In genomic region chr7:112444985-112445367, GRCm38 (mm10) we compare ENCODE assay signal across 11 mouse cellular contexts. TPM values are rescaled to one million over a fixed set of nuclear protein-coding genes. Genes with fewer than 3 reads are reported as not detected.
A peak's percentile ranks its signal among the peaks of the same experiment; 100 is the strongest.
DNase-seq lines count a peak whose midpoint lies in the region; ATAC-seq and TF ChIP-seq lines count a peak whose summit lies in the region.
"Had no signal": no experiment of that assay in that cellular context is flagged by ENCODE, and none has a peak within 500 bp of the region (broad histone marks: within the 10 kb centered on the region; RNA-seq: fewer than 3 reads in every experiment).

No protein-coding gene starts in this region.

- H3K4me1 ChIP-seq in forebrain, embryonic 10.5 days, result peaks cover 41% of the 10 kb centered on the region
- peaks cover 12% of the 10 kb centered on the region for H3K4me1 ChIP-seq in forebrain, postnatal 0 days (ENCODE audit: insufficient read depth)
- peaks cover 4% of the 10 kb centered on the region; the same call in 1 of the 2 replicates for H3K4me1 ChIP-seq in liver, embryonic 15.5 days (replicated peaks)
- peaks cover 8% of the 10 kb centered on the region for H3K4me1 ChIP-seq in liver, embryonic 11.5 days (replicated peaks; ENCODE audit: control insufficient read depth, insufficient read depth, low read length)
- H3K4me1 ChIP-seq in intestine, embryonic 16.5 days (ENCODE audit: control insufficient read depth, insufficient read depth, low read length), result peaks cover 32% of the 10 kb centered on the region
- H3K4me1 ChIP-seq in neural tube, embryonic 15.5 days, result peaks cover 18% of the 10 kb centered on the region

- H3K9me3 ChIP-seq in forebrain, embryonic 10.5 days, result peaks cover 5% of the 10 kb centered on the region
- H3K9me3 ChIP-seq in forebrain, postnatal 0 days (ENCODE audit: low read length), result no peaks in the 10 kb centered on the region
- H3K9me3 ChIP-seq in liver, embryonic 15.5 days (replicated peaks), result no peaks in the 10 kb centered on the region
- H3K9me3 ChIP-seq in liver, embryonic 11.5 days (ENCODE audit: control insufficient read depth, low read length), result no peaks in the 10 kb centered on the region
- no peaks in the 10 kb centered on the region for H3K9me3 ChIP-seq in intestine, embryonic 16.5 days (ENCODE audit: control insufficient read depth, low read length)
- H3K9me3 ChIP-seq in neural tube, embryonic 15.5 days (replicated peaks), result no peaks in the 10 kb centered on the region

- TF ChIP-seq CTCF in forebrain, postnatal 0 days (IDR thresholded peaks at IDR 0.05; ENCODE audit: low read depth), result no peak

- H3K4me3 ChIP-seq in forebrain, embryonic 10.5 days, result no peak overlapping the region
- no peak overlapping the region for H3K4me3 ChIP-seq in forebrain, postnatal 0 days (ENCODE audit: low read depth, low read length)
- H3K4me3 ChIP-seq in liver, embryonic 15.5 days (replicated peaks), result no peak overlapping the region
- no peak overlapping the region for H3K4me3 ChIP-seq in liver, embryonic 11.5 days (ENCODE audit: low read depth, low read length)
- H3K4me3 ChIP-seq in intestine, embryonic 16.5 days (ENCODE audit: low read length), result no peak overlapping the region
- no peak overlapping the region for H3K4me3 ChIP-seq in neural tube, embryonic 15.5 days (replicated peaks)
- H3K4me3 ChIP-seq: erythroblast, embryonic 14.5 days had no signal

- no peak overlapping the region for H3K9ac ChIP-seq in forebrain, postnatal 0 days
- no peak overlapping the region for H3K9ac ChIP-seq in liver, embryonic 15.5 days
- H3K9ac ChIP-seq in liver, embryonic 11.5 days (ENCODE audit: low read depth, low read length), result no peak overlapping the region
- H3K9ac ChIP-seq in intestine, embryonic 16.5 days (ENCODE audit: low read depth, low read length), result peak overlapping the region; percentile 47; the same call in 1 of the 2 replicates
- H3K9ac ChIP-seq in neural tube, embryonic 15.5 days (replicated peaks), result no peak overlapping the region

- no peak for DNase-seq in forebrain, embryonic 10.5 days (ENCODE audit: extremely low spot score, low spot score)
- no peak for DNase-seq in forebrain, postnatal 0 days
- DNase-seq in liver, embryonic 11.5 days (ENCODE audit: low spot score), result no peak
- DNase-seq in frontal cortex, postnatal 10 days (ENCODE audit: low spot score in 2 of 2), result no peak
- DNase-seq in spleen, adult 12 weeks (ENCODE audit: low spot score), result no peak

- H3K36me3 ChIP-seq in forebrain, embryonic 10.5 days (replicated peaks), result no peaks in the 10 kb centered on the region
- H3K36me3 ChIP-seq in forebrain, postnatal 0 days (ENCODE audit: insufficient read depth), result no peaks in the 10 kb centered on the region
- no peaks in the 10 kb centered on the region for H3K36me3 ChIP-seq in liver, embryonic 15.5 days (replicated peaks)
- H3K36me3 ChIP-seq in liver, embryonic 11.5 days (ENCODE audit: control insufficient read depth, insufficient read depth, low read length), result no peaks in the 10 kb centered on the region; the same call in 1 of the 2 replicates
- H3K36me3 ChIP-seq in intestine, embryonic 16.5 days (ENCODE audit: control insufficient read depth, insufficient read depth, low read length), result no peaks in the 10 kb centered on the region
- no peaks in the 10 kb centered on the region for H3K36me3 ChIP-seq in neural tube, embryonic 15.5 days
- H3K36me3 ChIP-seq: G1E had no signal

- WGBS in forebrain, embryonic 10.5 days, result 62% methylated on average over 9 of the region's 9 CpGs
- 27% methylated on average over 9 of the region's 9 CpGs for WGBS in forebrain, postnatal 0 days
- 31% methylated on average over 9 of the region's 9 CpGs for WGBS in liver, embryonic 15.5 days (ENCODE audit: insufficient replicate concordance)
- 38% methylated on average over 9 of the region's 9 CpGs for WGBS in liver, embryonic 11.5 days
- WGBS in intestine, embryonic 16.5 days, result 24% methylated on average over 9 of the region's 9 CpGs
- WGBS in neural tube, embryonic 15.5 days, result 10% methylated on average over 9 of the region's 9 CpGs

- no peaks in the 10 kb centered on the region for H3K27me3 ChIP-seq in forebrain, embryonic 10.5 days (ENCODE audit: poor library complexity, severe bottlenecking)
- H3K27me3 ChIP-seq in forebrain, postnatal 0 days (ENCODE audit: insufficient read depth, low read length), result no peaks in the 10 kb centered on the region
- H3K27me3 ChIP-seq in liver, embryonic 15.5 days, result no peaks in the 10 kb centered on the region
- no peaks in the 10 kb centered on the region for H3K27me3 ChIP-seq in liver, embryonic 11.5 days (replicated peaks; ENCODE audit: control insufficient read depth, insufficient read depth, low read length)
- no peaks in the 10 kb centered on the region for H3K27me3 ChIP-seq in intestine, embryonic 16.5 days (replicated peaks; ENCODE audit: control insufficient read depth, insufficient read depth, low read length)
- H3K27me3 ChIP-seq in neural tube, embryonic 15.5 days (replicated peaks), result no peaks in the 10 kb centered on the region

- H3K4me2 ChIP-seq in forebrain, postnatal 0 days (ENCODE audit: low read depth), result no peak overlapping the region
- H3K4me2 ChIP-seq in liver, embryonic 15.5 days, result peak overlapping the region; percentile 11
- H3K4me2 ChIP-seq in liver, embryonic 11.5 days, result no peak overlapping the region
- peak overlapping the region; percentile 32 for H3K4me2 ChIP-seq in intestine, embryonic 16.5 days (ENCODE audit: low read depth, low read length)
- H3K4me2 ChIP-seq in neural tube, embryonic 15.5 days, result peak overlapping the region; percentile 7; the same call in 1 of the 2 replicates

- no peak for ATAC-seq in forebrain, postnatal 0 days
- ATAC-seq in liver, embryonic 15.5 days (ENCODE audit: insufficient read depth), result no peak
- ATAC-seq in liver, embryonic 11.5 days (replicated peaks; ENCODE audit: low FRiP score), result no peak
- ATAC-seq in intestine, embryonic 16.5 days, result peak; percentile 32; the same call in 1 of the 2 replicates
- no peak for ATAC-seq in neural tube, embryonic 15.5 days (ENCODE audit: low FRiP score)

- H3K27ac ChIP-seq in forebrain, embryonic 10.5 days, result peak overlapping the region; percentile 49
- H3K27ac ChIP-seq in forebrain, postnatal 0 days (ENCODE audit: low read depth, low read length), result no peak overlapping the region
- no peak overlapping the region for H3K27ac ChIP-seq in liver, embryonic 15.5 days (replicated peaks)
- H3K27ac ChIP-seq in liver, embryonic 11.5 days (ENCODE audit: low read depth, low read length), result no peak overlapping the region
- H3K27ac ChIP-seq in intestine, embryonic 16.5 days (ENCODE audit: low read length), result peak overlapping the region; percentile 69; the same call in 1 of the 2 replicates
- no peak overlapping the region for H3K27ac ChIP-seq in neural tube, embryonic 15.5 days (replicated peaks)
- H3K27ac ChIP-seq: macrophage had no signal

RNA-seq across cellular contexts. Expression of gene Parva, which starts 17.7 kb away (rescaled TPM):
- polyA plus RNA-seq in forebrain, embryonic 10.5 days (2016; fragmentation: Nextera tagmentation; extraction: Ambion mirVana), result 51.6 and 54.7 TPM in 2 replicates
- 13.9 and 17.6 TPM in 2 replicates for total RNA-seq in forebrain, postnatal 0 days (2014; rRNA removed)
- 12.0 and 19.1 TPM in 2 replicates for polyA plus RNA-seq in forebrain, postnatal 0 days (2015; fragmentation: Nextera tagmentation; extraction: Ambion mirVana)
- polyA plus RNA-seq in liver, embryonic 15.5 days (2015; fragmentation: Nextera tagmentation; extraction: Ambion mirVana), result 7.4 and 7.8 TPM in 2 replicates
- 24.3 and 28.8 TPM in 2 replicates for polyA plus RNA-seq in liver, embryonic 11.5 days (2014; fragmentation: Nextera tagmentation; extraction: Ambion mirVana)
- polyA plus RNA-seq in intestine, embryonic 16.5 days (2015; fragmentation: Nextera tagmentation; extraction: Ambion mirVana), result 78.5 and 80.0 TPM in 2 replicates
- polyA plus RNA-seq in neural tube, embryonic 15.5 days (2015; fragmentation: Nextera tagmentation; extraction: Ambion mirVana), result 23.7 and 33.5 TPM in 2 replicates
- polyA plus RNA-seq: G1E had no signal

Comparison
In these comparisons a context has a peak if more than half of its experiments do, and no peak if none do; other contexts are left out.
1. H3K27ac ChIP-seq: peak in forebrain, embryonic 10.5 days (single experiment) and intestine, embryonic 16.5 days (single experiment); none in forebrain, postnatal 0 days (single experiment), liver, embryonic 15.5 days (single experiment), liver, embryonic 11.5 days (single experiment) and neural tube, embryonic 15.5 days (single experiment).
2. H3K4me2 ChIP-seq: peak in liver, embryonic 15.5 days (single experiment), intestine, embryonic 16.5 days (single experiment) and neural tube, embryonic 15.5 days (single experiment); none in forebrain, postnatal 0 days (single experiment) and liver, embryonic 11.5 days (single experiment).